Mouse (Mus musculus) gonadal fat pad, adult 2 months (tissue): ENCODE measurements around the gene Hapln1. TPM values are rescaled to one million over a fixed set of nuclear protein-coding genes. Genes with fewer than 3 reads are reported as not detected.

ENCODE experiments used
- DNase-seq: peaks from one replicate; pipeline ENCODE4 v3.0.0-alpha.2; 2012; ENCODE audit warnings: low read depth
- polyA plus RNA-seq: library from polyadenylated mRNA; depleted of rRNA; stranded (reverse); fragments of >200 nt; gene quantifications from 2 replicates; pipeline ENCODE4 v1.2.3, GENCODE M21; 2012; rRNA removed

Hapln1 gene
- polyA plus RNA-seq, 1 experiment: 1.8 TPM

- no peak for DNase-seq
Measured at GRCm38 (mm10) chr13:89597354-89597753, 57.8 kb downstream of the Hapln1 start.

- DNase-seq: no peak
Measured at GRCm38 (mm10) chr13:89600466-89600865, 60.9 kb downstream of the Hapln1 start.

DNA sequence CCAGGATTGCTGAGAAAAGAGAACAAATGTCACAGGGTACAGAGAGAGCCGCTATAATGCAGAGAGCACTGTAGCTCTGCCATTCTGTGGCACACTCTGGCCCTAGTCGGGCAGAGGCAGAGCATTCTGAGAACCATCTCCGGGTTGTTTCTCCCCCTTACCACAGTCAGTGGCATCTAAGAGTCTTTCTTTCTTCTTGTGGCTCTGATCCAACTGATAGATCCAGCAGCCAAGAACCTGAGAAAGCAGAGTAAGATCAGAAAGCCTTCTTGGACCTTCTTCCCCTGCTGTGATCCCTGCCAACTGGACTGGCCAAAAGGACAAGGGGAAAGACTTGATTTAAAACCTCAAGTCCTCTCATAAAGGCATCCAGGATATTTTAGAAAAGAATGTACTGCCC is 63.7 kb downstream of the Hapln1 start:
- no peak for DNase-seq

- no peak for DNase-seq
Measured at GRCm38 (mm10) chr13:89607399-89607798, 67.8 kb downstream of the Hapln1 start.

GRCm38 (mm10) chr13:89619064-89619463 is 79.5 kb downstream of the Hapln1 start:
- no peak for DNase-seq

GRCm38 (mm10) chr13:89634137-89634683 is 94.6 kb downstream of the Hapln1 start:
- no peak for DNase-seq

- DNase-seq: no peak
Measured at GRCm38 (mm10) chr13:89637012-89637411, 97.4 kb downstream of the Hapln1 start.

GRCm38 (mm10) chr13:89645589-89645988 is 106.0 kb downstream of the Hapln1 start:
- DNase-seq: no peak

- no peak for DNase-seq
Measured at GRCm38 (mm10) chr13:89652773-89653172, 113.2 kb downstream of the Hapln1 start.

DNA sequence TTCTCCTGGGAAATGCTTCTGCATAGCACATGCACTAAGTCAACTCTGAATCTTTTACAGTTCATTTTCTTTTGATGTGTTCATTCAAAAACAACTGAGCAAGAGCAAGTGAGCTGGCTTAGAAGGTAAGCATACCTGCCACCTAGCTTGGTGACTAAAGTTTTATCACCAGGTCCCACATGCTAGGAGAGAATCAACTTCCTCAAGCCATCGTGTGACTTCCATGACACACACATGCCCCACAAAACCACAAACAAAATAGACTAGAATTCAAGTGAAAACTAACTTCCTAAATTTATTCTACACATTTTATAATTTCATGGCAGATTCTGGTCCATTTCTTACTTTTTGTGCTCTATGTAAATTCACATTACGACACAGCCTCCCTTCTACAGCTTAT is 113.7 kb downstream of the Hapln1 start:
- no peak for DNase-seq

- no peak for DNase-seq
Measured at GRCm38 (mm10) chr13:89657046-89657445, 117.5 kb downstream of the Hapln1 start.

Other genes starting within 250 kb of the Hapln1 start
- 8.6 and 9.5 TPM in 2 replicates for gene Vcan, start 202.7 kb downstream of the Hapln1 start, polyA plus RNA-seq